ENCODE assay signal across 8 mouse cellular contexts in the genomic region with DNA sequence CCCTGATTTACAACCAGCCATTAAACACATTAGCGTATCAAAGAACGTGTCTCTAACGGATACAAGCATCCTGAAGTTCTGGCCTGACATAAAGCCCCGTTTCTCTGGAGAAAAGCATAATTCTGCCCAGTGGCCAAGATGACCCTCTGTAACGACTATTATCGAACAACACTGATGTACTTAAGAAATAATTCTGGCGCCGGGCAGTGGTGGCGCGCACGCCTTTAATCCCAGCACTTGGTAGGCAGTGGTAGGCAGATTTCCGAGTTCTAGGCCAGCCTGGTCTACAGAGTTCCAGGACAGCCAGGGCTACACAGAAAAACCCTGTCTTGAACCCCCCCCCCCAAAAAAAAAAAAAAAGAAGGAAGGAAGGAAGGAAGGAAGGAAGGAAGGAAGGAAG.
DNase-seq lines count a peak whose midpoint lies in the region; ATAC-seq and TF ChIP-seq lines count a peak whose summit lies in the region.

No protein-coding gene starts in this region.

- TF ChIP-seq EP300 in lung, postnatal 0 days (IDR thresholded peaks at IDR 0.05): no peak; the same call in 1 of the 2 replicates

- no peak overlapping the region for H3K4me3 ChIP-seq in lung, postnatal 0 days (ENCODE audit: low read depth, low read length)
- peak overlapping the region; percentile 77 for H3K4me3 ChIP-seq in forebrain, embryonic 15.5 days
- peak overlapping the region; percentile 86 for H3K4me3 ChIP-seq in limb, embryonic 12.5 days (replicated peaks)
- H3K4me3 ChIP-seq in stomach, embryonic 16.5 days (replicated peaks; ENCODE audit: low read length): peak overlapping the region; percentile 88

- no peak for DNase-seq in lung, postnatal 0 days (ENCODE audit: low spot score)
- DNase-seq in lung, adult 18-20 months: no peak
- DNase-seq in adrenal gland, postnatal 25 days: no peak
- no peak for DNase-seq in lung, postnatal 4 days
- no peak for DNase-seq in urinary bladder, postnatal 10 days (ENCODE audit: low spot score)

- no peaks in the 10 kb centered on the region for H3K27me3 ChIP-seq in lung, postnatal 0 days (replicated peaks; ENCODE audit: insufficient read depth, low read length)
- H3K27me3 ChIP-seq in forebrain, embryonic 15.5 days: no peaks in the 10 kb centered on the region
- H3K27me3 ChIP-seq in limb, embryonic 12.5 days: no peaks in the 10 kb centered on the region
- H3K27me3 ChIP-seq in stomach, embryonic 16.5 days (ENCODE audit: control insufficient read depth, insufficient read depth, low read length): no peaks in the 10 kb centered on the region

- H3K27ac ChIP-seq in lung, postnatal 0 days (ENCODE audit: low read length): peak overlapping the region; percentile 72
- peak overlapping the region; percentile 85 for H3K27ac ChIP-seq in forebrain, embryonic 15.5 days (replicated peaks)
- 0 out of 2 replicates have a peak overlapping the region, but pooled peaks have one; percentile 17 for H3K27ac ChIP-seq in limb, embryonic 12.5 days
- H3K27ac ChIP-seq in stomach, embryonic 16.5 days (ENCODE audit: low read length): peak overlapping the region; percentile 43

- no peaks in the 10 kb centered on the region for H3K9me3 ChIP-seq in lung, postnatal 0 days (ENCODE audit: low read length)
- no peaks in the 10 kb centered on the region for H3K9me3 ChIP-seq in forebrain, embryonic 15.5 days
- no peaks in the 10 kb centered on the region for H3K9me3 ChIP-seq in limb, embryonic 12.5 days
- no peaks in the 10 kb centered on the region for H3K9me3 ChIP-seq in stomach, embryonic 16.5 days (replicated peaks; ENCODE audit: control insufficient read depth, low read length)

- TF ChIP-seq CTCF in lung, postnatal 0 days (IDR thresholded peaks at IDR 0.05): no peak

- peak overlapping the region; percentile 38; the same call in 1 of the 2 replicates for H3K4me2 ChIP-seq in lung, postnatal 0 days (replicated peaks; ENCODE audit: low read depth, low read length)
- H3K4me2 ChIP-seq in forebrain, embryonic 15.5 days (replicated peaks): peak overlapping the region; percentile 46
- H3K4me2 ChIP-seq in limb, embryonic 12.5 days: peak overlapping the region; percentile 90
- H3K4me2 ChIP-seq in stomach, embryonic 16.5 days (ENCODE audit: low read depth, low read length): peak overlapping the region; percentile 46

- peaks cover 16% of the 10 kb centered on the region for H3K4me1 ChIP-seq in lung, postnatal 0 days (ENCODE audit: insufficient read depth, low read depth, low read length)
- peaks cover 27% of the 10 kb centered on the region for H3K4me1 ChIP-seq in forebrain, embryonic 15.5 days
- peaks cover 16% of the 10 kb centered on the region for H3K4me1 ChIP-seq in limb, embryonic 12.5 days (replicated peaks)
- H3K4me1 ChIP-seq in stomach, embryonic 16.5 days (ENCODE audit: control insufficient read depth, insufficient read depth, low read length): peaks cover 5% of the 10 kb centered on the region; the same call in 1 of the 2 replicates

- no peak for ATAC-seq in lung, postnatal 0 days
- ATAC-seq in forebrain, embryonic 15.5 days (replicated peaks): no peak
- ATAC-seq in limb, embryonic 12.5 days (ENCODE audit: insufficient number of reproducible peaks, insufficient read depth, low FRiP score, low TSS enrichment, low read depth): no peak
- ATAC-seq in stomach, embryonic 16.5 days (ENCODE audit: insufficient read depth, low FRiP score): no peak

- 55% methylated on average over 12 of the region's 12 CpGs for WGBS in lung, postnatal 0 days
- WGBS in forebrain, embryonic 15.5 days: 46% methylated on average over 12 of the region's 12 CpGs
- WGBS in limb, embryonic 12.5 days: 40% methylated on average over 12 of the region's 12 CpGs
- WGBS in stomach, embryonic 16.5 days: 51% methylated on average over 12 of the region's 12 CpGs

- H3K36me3 ChIP-seq in lung, postnatal 0 days (ENCODE audit: insufficient read depth, low read length): no peaks in the 10 kb centered on the region
- H3K36me3 ChIP-seq in forebrain, embryonic 15.5 days: no peaks in the 10 kb centered on the region
- H3K36me3 ChIP-seq in limb, embryonic 12.5 days: peaks cover 8% of the 10 kb centered on the region
- H3K36me3 ChIP-seq in stomach, embryonic 16.5 days (ENCODE audit: control insufficient read depth, insufficient read depth, low read length): no peaks in the 10 kb centered on the region

- no peak overlapping the region for H3K9ac ChIP-seq in lung, postnatal 0 days (replicated peaks; ENCODE audit: low read depth)
- peak overlapping the region; percentile 32; the same call in 1 of the 2 replicates for H3K9ac ChIP-seq in forebrain, embryonic 15.5 days (replicated peaks)
- H3K9ac ChIP-seq in limb, embryonic 12.5 days (replicated peaks): no peak overlapping the region
- peak overlapping the region; percentile 61 for H3K9ac ChIP-seq in stomach, embryonic 16.5 days (ENCODE audit: low read length)

Comparison
In these comparisons a context has a peak if more than half of its experiments do, and no peak if none do; other contexts are left out.
1. H3K27ac ChIP-seq: peak in every context shown above with its lines; median percentile 85 in forebrain, embryonic 15.5 days; 72 in lung, postnatal 0 days; 43 in stomach, embryonic 16.5 days; 17 in limb, embryonic 12.5 days.
2. H3K4me2 ChIP-seq: peak in every context shown above with its lines; median percentile 90 in limb, embryonic 12.5 days; 46 in forebrain, embryonic 15.5 days; 46 in stomach, embryonic 16.5 days; 38 in lung, postnatal 0 days.
3. H3K9ac ChIP-seq: peak in forebrain, embryonic 15.5 days (single experiment) and stomach, embryonic 16.5 days (single experiment); none in lung, postnatal 0 days (single experiment) and limb, embryonic 12.5 days (single experiment).